Mouse (Mus musculus) liver, postnatal 0 days (tissue): ENCODE data around the gene Sidt1. TPM values are rescaled to one million over a fixed set of nuclear protein-coding genes. Genes with fewer than 3 reads are reported as not detected.

Source experiments
- ATAC-seq: fragments of 200-750 bp; cut with Nextera tagmentation; 2 replicates; pipeline ENCODE4 v1.8.0; 2017; ENCODE audit warnings: mild to moderate bottlenecking, moderate library complexity
- DNase-seq: peaks from one replicate; pipeline ENCODE4 v3.0.0-alpha.2; 2016
- H3K27ac ChIP-seq: fragments of 300-500 bp; sonication (generic); 2 replicates; pipeline ENCODE4 v1.5.1; 2014; ENCODE audit warnings: antibody characterized with exemption, moderate library complexity, mild to moderate bottlenecking, low read depth
- H3K27me3 ChIP-seq: fragments of 300-500 bp; sonication (generic); 2 replicates; pipeline ENCODE4 v1.6.1; 2014; ENCODE audit warnings: low read length, control low read depth, mixed read lengths; ENCODE audit not compliant: insufficient read depth
- H3K36me3 ChIP-seq: fragments of 300-500 bp; sonication (generic); replicated peaks from 2 replicates; pipeline ENCODE4 v1.6.1; 2014; ENCODE audit warnings: mild to moderate bottlenecking, control low read depth, low read length, moderate library complexity, mixed read lengths; ENCODE audit not compliant: insufficient read depth
- H3K4me1 ChIP-seq: fragments of 300-500 bp; sonication (generic); 2 replicates; pipeline ENCODE4 v1.6.1; 2014; ENCODE audit warnings: antibody characterized with exemption, mild to moderate bottlenecking, control low read depth; ENCODE audit not compliant: insufficient read depth
- H3K4me2 ChIP-seq: fragments of 300-500 bp; sonication (generic); 2 replicates; pipeline ENCODE4 v1.6.1; 2014; ENCODE audit warnings: low read depth, mild to moderate bottlenecking, low read length, moderate library complexity, mixed read lengths
- H3K4me3 ChIP-seq: fragments of 300-500 bp; sonication (generic); 2 replicates; pipeline ENCODE4 v1.5.1; 2014; ENCODE audit warnings: low read depth, low read length
- H3K9ac ChIP-seq: fragments of 300-500 bp; sonication (generic); replicated peaks from 2 replicates; pipeline ENCODE4 v1.6.1; 2014; ENCODE audit warnings: mild to moderate bottlenecking, moderate library complexity
- H3K9me3 ChIP-seq: fragments of 300-500 bp; sonication (generic); 2 replicates; pipeline ENCODE4 v1.6.1; 2016; ENCODE audit warnings: mild to moderate bottlenecking, control low read depth, low read length, mixed read lengths
- CTCF ChIP-seq: sonication (generic); IDR thresholded peaks from 2 replicates; pipeline ENCODE4 v1.5.1; 2016; ENCODE audit warnings: antibody characterized with exemption, low read depth
- EP300 ChIP-seq: IDR thresholded peaks from 2 replicates; pipeline ENCODE4 v1.6.1; 2016; ENCODE audit warnings: antibody characterized with exemption, low read depth, mild to moderate bottlenecking
- WGBS: fragments of 180-500 bp; shearing (Covaris S2); extraction: QIAGEN DNeasy Blood & Tissue Kit; methylation state at CpG from one replicate; pipeline ENCODE4 v1.1.7; 2014; ENCODE audit not compliant: insufficient replicate concordance; 5-methylcytosine and 5-hydroxymethylcytosine counted together
- polyA plus RNA-seq: library from polyadenylated mRNA; unstranded; fragments of >200 nt; fragmentation: Nextera tagmentation; extraction: Ambion mirVana; gene quantifications from 2 replicates; pipeline ENCODE4 v1.2.1, GENCODE M21; 2015

Sidt1 gene
- polyA plus RNA-seq, 1 experiment from 2014 or later = 0.02 TPM

DNA sequence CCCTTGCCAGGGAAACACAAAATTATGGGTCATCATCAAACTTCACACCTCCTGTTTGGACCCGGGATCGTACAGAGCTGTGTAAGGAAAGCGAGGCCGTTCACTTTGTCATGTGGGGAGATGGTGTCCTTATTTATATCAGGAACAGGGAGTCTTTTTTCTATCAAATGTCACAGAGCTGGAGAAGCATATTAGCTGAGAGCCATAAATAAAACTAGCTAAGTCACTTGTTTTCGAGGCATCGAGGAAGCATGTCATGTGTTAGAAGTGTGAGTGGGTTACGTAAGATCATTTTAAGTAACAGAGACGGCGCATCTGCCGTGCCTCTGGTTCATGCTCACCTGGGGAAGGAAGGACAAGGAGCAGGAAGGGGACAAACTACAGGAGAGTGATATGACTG is 83.0 kb downstream of the Sidt1 start:
- H3K27me3 ChIP-seq = no peaks in the 10 kb centered on the region
- no peaks in the 10 kb centered on the region for H3K9me3 ChIP-seq
- DNase-seq (no peak), ATAC-seq (no peak)
- TF ChIP-seq CTCF (no peak), EP300 (no peak)
- no peak overlapping the region for H3K4me2 ChIP-seq
- H3K36me3 ChIP-seq = no peaks in the 10 kb centered on the region
- no peak overlapping the region for H3K9ac ChIP-seq
- WGBS = 64% methylated on average over 10 of the region's 10 CpGs
- no peaks in the 10 kb centered on the region for H3K4me1 ChIP-seq
- H3K27ac ChIP-seq = no peak overlapping the region
- H3K4me3 ChIP-seq = no peak overlapping the region

DNA sequence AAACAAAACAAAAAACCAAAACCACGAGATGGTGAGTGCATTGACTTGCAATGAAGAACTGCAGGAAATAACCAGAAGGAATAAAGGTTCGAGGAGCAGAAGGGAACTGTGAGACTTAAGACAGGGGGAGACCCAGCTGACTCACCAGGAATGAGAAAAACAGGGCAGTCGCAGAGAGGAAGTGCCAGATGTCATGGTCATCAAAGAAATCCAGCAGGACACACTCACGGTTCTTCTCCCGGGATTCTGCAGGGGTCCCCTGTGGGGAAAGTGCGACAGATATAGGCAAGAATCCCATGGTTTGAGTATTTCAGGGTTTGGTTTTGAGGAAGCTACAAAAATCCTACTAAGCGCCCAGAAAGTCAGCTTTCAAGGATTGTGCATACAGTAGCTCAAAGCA is 89.7 kb downstream of the Sidt1 start:
- DNase-seq = no peak
- Histone ChIP-seq H3K9me3 (no peaks in the 10 kb centered on the region), H3K36me3 (no peaks in the 10 kb centered on the region), H3K9ac (no peak overlapping the region), H3K4me1 (no peaks in the 10 kb centered on the region), H3K27me3 (no peaks in the 10 kb centered on the region), H3K27ac (no peak overlapping the region), H3K4me3 (no peak overlapping the region), H3K4me2 (0 out of 2 replicates have a peak overlapping the region, but pooled peaks have one; percentile 1)
- ATAC-seq = no peak
- TF ChIP-seq CTCF (no peak), EP300 (no peak)
- 51% methylated on average over 7 of the region's 7 CpGs for WGBS

DNA sequence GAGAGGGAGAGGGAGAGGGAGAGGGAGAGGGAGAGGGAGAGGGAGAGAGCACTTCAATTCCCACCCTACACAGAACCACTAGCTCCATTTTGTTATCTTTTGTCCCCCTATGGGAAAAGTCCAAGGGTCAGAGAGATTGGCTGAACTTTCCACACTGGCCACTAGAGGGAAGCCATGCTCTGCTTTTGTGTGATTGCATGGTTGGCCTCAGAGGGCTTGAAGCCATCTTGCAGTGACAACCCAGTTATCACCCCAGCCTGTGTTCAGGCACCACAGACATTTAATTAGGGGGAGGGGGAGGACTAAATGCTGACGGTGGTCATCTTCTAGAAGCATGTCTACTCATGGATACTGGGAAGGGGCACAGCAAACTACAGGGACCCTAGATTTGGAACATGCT is 90.4 kb downstream of the Sidt1 start:
- no peak overlapping the region for H3K9ac ChIP-seq
- ATAC-seq (peak; percentile 56), DNase-seq (peak; percentile 73)
- no peak for TF ChIP-seq EP300
- peak; percentile 93 for TF ChIP-seq CTCF
- no peaks in the 10 kb centered on the region for H3K4me1 ChIP-seq
- H3K27me3 ChIP-seq = no peaks in the 10 kb centered on the region
- H3K9me3 ChIP-seq = no peaks in the 10 kb centered on the region
- H3K27ac ChIP-seq = no peak overlapping the region
- no peaks in the 10 kb centered on the region for H3K36me3 ChIP-seq
- 3% methylated on average over 1 of the region's 1 CpGs for WGBS
- H3K4me3 ChIP-seq = no peak overlapping the region
- H3K4me2 ChIP-seq = 0 out of 2 replicates have a peak overlapping the region, but pooled peaks have one; percentile 1

DNA sequence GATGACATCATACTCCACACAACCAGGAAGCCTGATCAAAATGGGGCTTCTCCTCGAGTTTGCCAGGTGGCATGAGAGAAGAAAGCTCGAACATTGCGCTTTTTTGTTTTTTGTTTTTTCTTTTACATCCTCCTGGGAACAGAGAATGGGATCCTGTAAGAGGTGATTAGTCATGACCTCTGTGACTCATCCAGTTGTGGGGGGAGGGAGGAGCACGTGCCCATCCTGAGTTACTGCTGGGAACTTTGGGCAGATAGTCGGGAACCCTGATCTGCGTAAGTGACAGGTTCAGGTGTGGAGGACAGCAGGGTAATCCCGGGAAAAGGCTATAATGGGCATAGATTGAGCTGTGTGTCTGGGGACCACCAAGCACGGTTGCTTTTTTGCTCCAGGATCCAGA is 92.6 kb downstream of the Sidt1 start:
- TF ChIP-seq EP300 (no peak), CTCF (no peak)
- Histone ChIP-seq H3K36me3 (no peaks in the 10 kb centered on the region), H3K4me2 (no peak overlapping the region), H3K27ac (no peak overlapping the region), H3K9me3 (no peaks in the 10 kb centered on the region), H3K4me3 (no peak overlapping the region), H3K9ac (no peak overlapping the region), H3K4me1 (no peaks in the 10 kb centered on the region), H3K27me3 (no peaks in the 10 kb centered on the region)
- 60% methylated on average over 8 of the region's 8 CpGs for WGBS
- DNase-seq = no peak
- no peak for ATAC-seq

DNA sequence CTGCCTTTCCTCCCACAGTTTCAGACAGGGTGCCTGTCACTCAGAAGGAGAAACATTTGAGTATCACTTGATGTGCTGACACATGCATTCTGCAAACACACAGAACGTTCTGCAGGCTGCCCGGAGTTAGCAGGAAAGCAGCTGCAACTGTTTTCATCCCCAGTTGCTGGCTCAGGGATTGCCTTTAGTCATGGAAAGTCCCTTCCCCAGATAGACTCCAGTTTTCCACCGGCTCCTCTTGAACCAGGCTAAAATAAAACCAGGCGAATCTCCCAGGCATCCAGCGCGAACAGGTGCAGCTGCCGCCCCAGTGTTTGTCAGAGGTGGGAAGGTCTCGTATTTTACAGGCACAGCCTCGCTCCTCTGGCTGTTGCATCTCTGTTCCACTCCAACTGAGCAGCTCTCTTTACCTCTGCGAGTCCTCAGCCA is 94.1 kb downstream of the Sidt1 start:
- Histone ChIP-seq H3K9ac (no peak overlapping the region), H3K27me3 (no peaks in the 10 kb centered on the region), H3K27ac (no peak overlapping the region), H3K36me3 (no peaks in the 10 kb centered on the region), H3K4me1 (no peaks in the 10 kb centered on the region), H3K9me3 (no peaks in the 10 kb centered on the region), H3K4me3 (no peak overlapping the region), H3K4me2 (no peak overlapping the region)
- ATAC-seq (no peak), DNase-seq (no peak)
- WGBS = 65% methylated on average over 10 of the region's 10 CpGs
- no peak for TF ChIP-seq CTCF
- no peak for TF ChIP-seq EP300

DNA sequence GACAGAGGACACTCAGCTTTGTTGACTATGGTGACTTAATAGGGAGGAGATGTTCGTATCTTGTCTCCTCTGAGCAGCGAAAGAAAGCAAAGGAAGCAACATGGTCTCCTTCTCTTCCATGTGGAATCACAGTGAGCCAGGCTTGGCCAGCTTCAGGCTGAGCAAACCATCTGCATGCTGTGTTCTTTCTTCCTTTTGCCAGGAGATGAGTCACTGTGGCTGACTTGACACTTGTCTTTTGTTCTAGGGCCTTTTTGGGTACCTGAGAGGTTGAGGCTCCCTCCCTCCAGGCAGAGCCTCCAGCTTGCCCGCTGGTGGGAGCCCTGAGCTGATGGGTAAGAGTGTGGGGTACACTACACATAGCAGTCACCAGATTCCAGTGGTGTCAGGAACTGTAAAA is 95.2 kb downstream of the Sidt1 start:
- TF ChIP-seq EP300 (no peak), CTCF (no peak)
- no peaks in the 10 kb centered on the region for H3K27me3 ChIP-seq
- H3K9me3 ChIP-seq = no peaks in the 10 kb centered on the region
- H3K27ac ChIP-seq = no peak overlapping the region
- H3K4me3 ChIP-seq = no peak overlapping the region
- no peaks in the 10 kb centered on the region for H3K36me3 ChIP-seq
- H3K4me1 ChIP-seq = no peaks in the 10 kb centered on the region
- WGBS = 88% methylated on average over 3 of the region's 3 CpGs
- DNase-seq (no peak), ATAC-seq (no peak)
- no peak overlapping the region for H3K4me2 ChIP-seq
- H3K9ac ChIP-seq = no peak overlapping the region

DNA sequence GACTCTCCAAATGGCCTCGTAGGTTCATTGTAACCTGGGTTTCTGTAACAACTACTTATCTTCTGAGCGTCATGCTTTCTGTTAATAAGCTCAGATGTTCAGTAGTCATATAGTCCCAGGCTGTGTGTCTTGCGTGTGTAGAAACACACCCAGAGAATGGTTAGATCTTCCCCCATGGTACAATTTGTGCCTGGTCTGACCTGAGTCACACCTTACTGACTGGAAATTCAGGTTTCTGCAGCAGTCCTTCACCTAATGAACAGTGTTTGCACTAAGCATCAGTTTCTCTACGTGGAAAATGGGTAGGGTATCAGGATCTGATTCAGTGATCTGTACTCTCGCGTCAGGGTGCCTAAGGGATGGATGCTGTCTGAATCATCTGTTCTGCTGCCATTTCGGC is 100.0 kb downstream of the Sidt1 start:
- no peak for TF ChIP-seq CTCF
- TF ChIP-seq EP300 = no peak
- Histone ChIP-seq H3K27ac (no peak overlapping the region), H3K4me2 (no peak overlapping the region), H3K4me1 (no peaks in the 10 kb centered on the region), H3K4me3 (no peak overlapping the region), H3K9ac (no peak overlapping the region), H3K9me3 (no peaks in the 10 kb centered on the region), H3K27me3 (no peaks in the 10 kb centered on the region), H3K36me3 (no peaks in the 10 kb centered on the region)
- DNase-seq = no peak
- 78% methylated on average over 7 of the region's 7 CpGs for WGBS
- ATAC-seq = no peak
